In genomic region chr11:106291861-106292260, GRCm38 (mm10) we compare ENCODE assay signal across 31 mouse cellular contexts. TPM values are rescaled to one million over a fixed set of nuclear protein-coding genes. Genes with fewer than 3 reads are reported as not detected.
DNase-seq lines count a peak whose midpoint lies in the region; ATAC-seq and TF ChIP-seq lines count a peak whose summit lies in the region.
"Had no signal": no experiment of that assay in that cellular context is flagged by ENCODE, and none has a peak within 500 bp of the region (broad histone marks: within the 10 kb centered on the region; RNA-seq: fewer than 3 reads in every experiment).

No protein-coding gene starts in this region.

- 44% methylated on average over 2 of the region's 2 CpGs for WGBS in cerebellum, adult 2 months
- 90% methylated on average over 2 of the region's 2 CpGs for WGBS in kidney, embryonic 15.5 days

- TF ChIP-seq CTCF in cerebellum, adult 2 months (IDR thresholded peaks at IDR 0.05; ENCODE audit: borderline replicate concordance, insufficient read depth, low read depth, low read length), result peak; percentile 24; the same call in 1 of the 2 replicates

- intact Hi-C loops in left cerebral cortex, postnatal 4 days (cut with DNase I), result no loop called here
- intact Hi-C loops in left cerebral cortex, postnatal 36 days (cut with DNase I), result no loop called here

- H3K27me3 ChIP-seq in cerebellum, adult 2 months (ENCODE audit: control insufficient read depth, insufficient read depth, low read length), result no peaks in the 10 kb centered on the region
- H3K27me3 ChIP-seq in kidney, embryonic 15.5 days, result no peaks in the 10 kb centered on the region
- H3K27me3 ChIP-seq: forebrain, embryonic 13.5 days; limb, embryonic 15.5 days; neural tube, embryonic 15.5 days had no signal

- no peak overlapping the region for H3K4me2 ChIP-seq in kidney, embryonic 15.5 days
- H3K4me2 ChIP-seq: forebrain, embryonic 13.5 days; limb, embryonic 15.5 days; neural tube, embryonic 15.5 days had no signal

- no peak overlapping the region for H3K4me3 ChIP-seq in cerebellum, adult 2 months (replicated peaks; ENCODE audit: insufficient read depth, low read depth, low read length)
- H3K4me3 ChIP-seq in kidney, embryonic 15.5 days (replicated peaks), result no peak overlapping the region
- H3K4me3 ChIP-seq: erythroblast, embryonic 14.5 days; forebrain, embryonic 13.5 days; heart, embryonic 10.5 days; limb, embryonic 15.5 days; neural tube, embryonic 15.5 days had no signal

- peak; percentile 77 for DNase-seq in left cerebral cortex, postnatal 4 days
- DNase-seq in left cerebral cortex, postnatal 36 days (ENCODE audit: low spot score in 2 of 2), result no peak
- peak; percentile 87 to 92 for DNase-seq in cerebellum, adult 2 months
- DNase-seq in cerebellum, postnatal 25 days, result peak; percentile 82 to 89
- DNase-seq in lung, postnatal 25 days (ENCODE audit: low spot score), result peak; percentile 77
- DNase-seq in T-cell, adult 2 months (ENCODE audit: low spot score), result no peak
- DNase-seq in layer of hippocampus, postnatal 25 days (ENCODE audit: extremely low spot score in 1 of 2, low spot score in 1 of 2), result no peak
- DNase-seq: adrenal gland, adult 8-10 months; kidney, adult 9 months; kidney, postnatal 36 days; layer of hippocampus, adult 9-11 months; liver, postnatal 0 days; midbrain, embryonic 14.5 days; spleen, adult 18-20 months; thymus, postnatal 4 days had no signal

- H3K4me1 ChIP-seq in cerebellum, adult 2 months (ENCODE audit: control insufficient read depth, insufficient read depth, low read length), result peaks cover 31% of the 10 kb centered on the region; the same call in 1 of the 2 replicates
- H3K4me1 ChIP-seq in kidney, embryonic 15.5 days, result no peaks in the 10 kb centered on the region
- H3K4me1 ChIP-seq: heart, embryonic 10.5 days; neural tube, embryonic 15.5 days had no signal

- H3K27ac ChIP-seq in cerebellum, adult 2 months (ENCODE audit: insufficient read depth, low read length), result peak overlapping the region; percentile 26
- H3K27ac ChIP-seq in kidney, embryonic 15.5 days, result no peak overlapping the region
- H3K27ac ChIP-seq: forebrain, embryonic 13.5 days; heart, embryonic 10.5 days; limb, embryonic 15.5 days; neural tube, embryonic 15.5 days had no signal

- ATAC-seq in kidney, embryonic 15.5 days (replicated peaks; ENCODE audit: low FRiP score), result no peak
- ATAC-seq: forebrain, embryonic 13.5 days; liver, postnatal 0 days had no signal

- no peaks in the 10 kb centered on the region for H3K9me3 ChIP-seq in kidney, embryonic 15.5 days (replicated peaks)
- H3K9me3 ChIP-seq: forebrain, embryonic 13.5 days; heart, embryonic 10.5 days; limb, embryonic 15.5 days; neural tube, embryonic 15.5 days had no signal

- H3K36me3 ChIP-seq in kidney, embryonic 15.5 days, result no peaks in the 10 kb centered on the region
- H3K36me3 ChIP-seq: heart, embryonic 10.5 days; limb, embryonic 15.5 days; neural tube, embryonic 15.5 days had no signal

- TF ChIP-seq POLR2A in cerebellum, adult 2 months (IDR thresholded peaks at IDR 0.05; ENCODE audit: borderline replicate concordance, insufficient read depth, low read length), result no peak

- no peak overlapping the region for H3K9ac ChIP-seq in kidney, embryonic 15.5 days
- H3K9ac ChIP-seq: forebrain, embryonic 13.5 days; limb, embryonic 15.5 days; liver, postnatal 0 days; neural tube, embryonic 15.5 days had no signal

RNA-seq across cellular contexts. Expression of gene Gh, which starts 9.8 kb away (rescaled TPM):
- total RNA-seq in left cerebral cortex, postnatal 4 days (2021), result not detected
- not detected for total RNA-seq in left cerebral cortex, postnatal 36 days (2021)
- polyA plus RNA-seq in cerebellum, adult 2 months (2012; rRNA removed), result not detected in 2 replicates
- polyA plus RNA-seq in kidney, embryonic 15.5 days (2015; fragmentation: Nextera tagmentation; extraction: Ambion mirVana), result not detected in 2 replicates
- not detected for total RNA-seq in layer of hippocampus, postnatal 25 days (2021)
- total RNA-seq: adrenal gland, adult 8-10 months; common myeloid progenitor, adult 5-6 weeks; gastrocnemius, postnatal 4 days; left cerebral cortex, postnatal 14 days; megakaryocyte, adult 5-6 weeks had no signal
- polyA plus RNA-seq: C2C12; embryonic facial prominence, embryonic 11.5 days; erythroblast, embryonic 14.5 days; forebrain, embryonic 13.5 days; heart, embryonic 10.5 days; heart, postnatal 0 days; hindbrain, embryonic 11.5 days; intestine, embryonic 14.5 days; limb, embryonic 15.5 days; midbrain, embryonic 14.5 days; neural tube, embryonic 15.5 days; stomach, embryonic 14.5 days had no signal

RNA-seq across cellular contexts. Expression of gene Tcam1, which starts 15.4 kb away (rescaled TPM):
- total RNA-seq in left cerebral cortex, postnatal 4 days (2021), result under 1 TPM; 0.18 to 0.28 TPM
- total RNA-seq in left cerebral cortex, postnatal 36 days (2021), result under 1 TPM; 0.15 to 0.25 TPM
- 0.36 and 0.43 TPM in 2 replicates for polyA plus RNA-seq in cerebellum, adult 2 months (2012; rRNA removed)
- polyA plus RNA-seq in kidney, embryonic 15.5 days (2015; fragmentation: Nextera tagmentation; extraction: Ambion mirVana), result 0.65 and 0.82 TPM in 2 replicates
- total RNA-seq in layer of hippocampus, postnatal 25 days (2021), result under 1 TPM; 0.19 to 0.22 TPM
- polyA plus RNA-seq: erythroblast, embryonic 14.5 days; heart, postnatal 0 days had no signal

RNA-seq across cellular contexts. Expression of gene Smarcd2, which starts 19.1 kb away (rescaled TPM):
- total RNA-seq in left cerebral cortex, postnatal 4 days (2021), result 10 to 100 TPM; 13.9 to 17.8 TPM
- 10 to 100 TPM; 17.2 to 20.6 TPM for total RNA-seq in left cerebral cortex, postnatal 36 days (2021)
- 114 and 144 TPM in 2 replicates for polyA plus RNA-seq in cerebellum, adult 2 months (2012; rRNA removed)
- 57.8 and 59.0 TPM in 2 replicates for polyA plus RNA-seq in kidney, embryonic 15.5 days (2015; fragmentation: Nextera tagmentation; extraction: Ambion mirVana)
- 10 to 100 TPM; 24.7 to 26.1 TPM for total RNA-seq in layer of hippocampus, postnatal 25 days (2021)

RNA-seq across cellular contexts. Expression of gene Cd79b, which starts 22.7 kb away (rescaled TPM):
- under 1 TPM; 0.30 to 0.98 TPM for total RNA-seq in left cerebral cortex, postnatal 4 days (2021)
- under 1 TPM; 0.27 to 0.34 TPM for total RNA-seq in left cerebral cortex, postnatal 36 days (2021)
- 0.38 and 0.70 TPM in 2 replicates for polyA plus RNA-seq in cerebellum, adult 2 months (2012; rRNA removed)
- 6.8 and 7.3 TPM in 2 replicates for polyA plus RNA-seq in kidney, embryonic 15.5 days (2015; fragmentation: Nextera tagmentation; extraction: Ambion mirVana)
- total RNA-seq in layer of hippocampus, postnatal 25 days (2021), result under 1 TPM in 1 of 2 experiments, not detected in 1; 0.31 TPM
- total RNA-seq: left cerebral cortex, postnatal 14 days had no signal
- polyA plus RNA-seq: C2C12 had no signal

RNA-seq across cellular contexts. Expression of gene Psmc5, which starts 35.9 kb away (rescaled TPM):
- 100 to 1,000 TPM; 111 to 112 TPM for total RNA-seq in left cerebral cortex, postnatal 4 days (2021)
- total RNA-seq in left cerebral cortex, postnatal 36 days (2021), result 100 to 1,000 TPM; 183 to 198 TPM
- polyA plus RNA-seq in cerebellum, adult 2 months (2012; rRNA removed), result 307 and 343 TPM in 2 replicates
- polyA plus RNA-seq in kidney, embryonic 15.5 days (2015; fragmentation: Nextera tagmentation; extraction: Ambion mirVana), result 303 and 306 TPM in 2 replicates
- 100 to 1,000 TPM; 148 to 174 TPM for total RNA-seq in layer of hippocampus, postnatal 25 days (2021)

Comparison
In these comparisons a context has a peak if more than half of its experiments do, and no peak if none do; other contexts are left out.
1. DNase-seq: peak in left cerebral cortex, postnatal 4 days (single experiment), cerebellum, adult 2 months (2 of 2), cerebellum, postnatal 25 days (2 of 2) and lung, postnatal 25 days (single experiment); none in left cerebral cortex, postnatal 36 days (0 of 2), T-cell, adult 2 months (single experiment) and layer of hippocampus, postnatal 25 days (0 of 2).